ENCODE assay signal across 17 mouse cellular contexts in genomic region chr13:3769531-3769930, GRCm38 (mm10). TPM values are rescaled to one million over a fixed set of nuclear protein-coding genes. Genes with fewer than 3 reads are reported as not detected.
DNase-seq lines count a peak whose midpoint lies in the region; ATAC-seq and TF ChIP-seq lines count a peak whose summit lies in the region.
"Had no signal": no experiment of that assay in that cellular context is flagged by ENCODE, and none has a peak within 500 bp of the region (broad histone marks: within the 10 kb centered on the region; RNA-seq: fewer than 3 reads in every experiment).

No protein-coding gene starts in this region.

- H3K9me3 ChIP-seq in liver, postnatal 0 days (ENCODE audit: low read length): no peaks in the 10 kb centered on the region
- H3K9me3 ChIP-seq: neural tube, embryonic 13.5 days had no signal

- TF ChIP-seq CTCF in gastrocnemius, adult 2 months (IDR thresholded peaks at IDR 0.05): no peak
- TF ChIP-seq CTCF in liver, adult 2 months (IDR thresholded peaks at IDR 0.05; ENCODE audit: low read depth, low read length): no peak
- no peak for TF ChIP-seq CTCF in liver, postnatal 0 days (IDR thresholded peaks at IDR 0.05; ENCODE audit: low read depth)

- H3K9ac ChIP-seq in liver, adult 2 months (ENCODE audit: low read depth, low read length): no peak overlapping the region
- H3K9ac ChIP-seq in liver, postnatal 0 days (replicated peaks): no peak overlapping the region
- H3K9ac ChIP-seq: forebrain, postnatal 0 days; neural tube, embryonic 13.5 days had no signal

- WGBS in liver, adult 2 months: 74% methylated on average over 3 of the region's 3 CpGs
- 60% methylated on average over 3 of the region's 3 CpGs for WGBS in liver, postnatal 0 days (ENCODE audit: insufficient replicate concordance)

- no peak overlapping the region for H3K4me2 ChIP-seq in liver, postnatal 0 days (ENCODE audit: low read depth, low read length)
- H3K4me2 ChIP-seq: neural tube, embryonic 13.5 days had no signal

- intact Hi-C loops in gastrocnemius, adult 2 months (cut with DNase I): no loop called here
- intact Hi-C loops in gastrocnemius, postnatal 36 days (cut with DNase I): no loop called here

- no peak for TF ChIP-seq POLR2A in liver, adult 2 months (IDR thresholded peaks at IDR 0.05; ENCODE audit: extremely low read depth, insufficient read depth, low read length)

- no peak overlapping the region for H3K4me3 ChIP-seq in gastrocnemius, adult 2 months
- H3K4me3 ChIP-seq in liver, adult 2 months (ENCODE audit: insufficient read depth, low read depth, low read length): no peak overlapping the region
- H3K4me3 ChIP-seq in liver, postnatal 0 days (ENCODE audit: low read depth, low read length): no peak overlapping the region
- H3K4me3 ChIP-seq: neural tube, embryonic 13.5 days had no signal

- TF ChIP-seq EP300 in liver, postnatal 0 days (IDR thresholded peaks at IDR 0.05; ENCODE audit: low read depth): no peak

- H3K27ac ChIP-seq in gastrocnemius, adult 2 months: peak overlapping the region; percentile 31; the same call in 1 of the 2 replicates
- H3K27ac ChIP-seq in liver, adult 2 months (replicated peaks; ENCODE audit: insufficient read depth, low read depth, low read length): peak overlapping the region; percentile 46
- no peak overlapping the region for H3K27ac ChIP-seq in liver, postnatal 0 days (ENCODE audit: low read depth)
- H3K27ac ChIP-seq: macrophage; neural tube, embryonic 13.5 days had no signal

- DNase-seq in gastrocnemius, adult 2 months: no peak
- DNase-seq in gastrocnemius, postnatal 36 days: no peak
- DNase-seq in liver, adult 2 months (ENCODE audit: extremely low read depth, low read depth, low spot score): peak; percentile 16
- DNase-seq in liver, postnatal 0 days: no peak
- DNase-seq in ovary, postnatal 36 days (ENCODE audit: low spot score): no peak
- no peak for DNase-seq in yolk sac, embryonic 10.5 days (ENCODE audit: low spot score)
- DNase-seq: cerebellum, adult 9-11 months had no signal

- H3K4me1 ChIP-seq in liver, adult 2 months (ENCODE audit: control insufficient read depth, insufficient read depth, low read length): peaks cover 33% of the 10 kb centered on the region
- peaks cover 8% of the 10 kb centered on the region; the same call in 1 of the 2 replicates for H3K4me1 ChIP-seq in liver, postnatal 0 days (ENCODE audit: insufficient read depth)

- H3K27me3 ChIP-seq in liver, adult 2 months (ENCODE audit: control insufficient read depth, insufficient read depth, low read length): no peaks in the 10 kb centered on the region
- H3K27me3 ChIP-seq in liver, postnatal 0 days (ENCODE audit: insufficient read depth, low read length): no peaks in the 10 kb centered on the region
- H3K27me3 ChIP-seq: neural tube, embryonic 13.5 days had no signal

- ATAC-seq in liver, postnatal 0 days: no peak
- ATAC-seq in granulocyte monocyte progenitor cell, adult 5-6 weeks (replicated peaks; ENCODE audit: poor library complexity, severe bottlenecking): peak; percentile 67
- ATAC-seq in megakaryocyte-erythroid progenitor cell, adult 5-6 weeks (replicated peaks; ENCODE audit: low FRiP score, low TSS enrichment, poor library complexity, severe bottlenecking): peak; percentile 47; the same call in 1 of the 2 replicates

- no peaks in the 10 kb centered on the region for H3K36me3 ChIP-seq in liver, adult 2 months (ENCODE audit: control insufficient read depth, insufficient read depth, low read length)
- H3K36me3 ChIP-seq in liver, postnatal 0 days (replicated peaks; ENCODE audit: insufficient read depth, low read length): no peaks in the 10 kb centered on the region
- H3K36me3 ChIP-seq: neural tube, embryonic 13.5 days had no signal

- H3K79me2 ChIP-seq in liver, adult 2 months (ENCODE audit: control insufficient read depth, insufficient read depth, low read length): no peaks in the 10 kb centered on the region

RNA-seq across cellular contexts. Expression of gene Calml3, which starts 34.6 kb away (rescaled TPM):
- total RNA-seq in gastrocnemius, adult 2 months (2021): not detected
- total RNA-seq in gastrocnemius, postnatal 36 days (2021): not detected
- total RNA-seq in liver, adult 2 months (2014; rRNA removed): not detected in 2 replicates
- polyA plus RNA-seq in liver, adult 2 months (2012; rRNA removed): not detected in 2 replicates
- polyA plus RNA-seq in liver, postnatal 0 days (2015; fragmentation: Nextera tagmentation; extraction: Ambion mirVana): not detected in 2 replicates
- total RNA-seq in granulocyte monocyte progenitor cell, adult 5-6 weeks (2014; fragmentation: Nextera tagmentation): not detected in 2 replicates
- not detected in 2 replicates for total RNA-seq in granulocyte monocyte progenitor cell, adult 5-6 weeks (2017)
- total RNA-seq in megakaryocyte-erythroid progenitor cell, adult 5-6 weeks (2014; fragmentation: Nextera tagmentation): not detected in 2 replicates
- not detected in 2 replicates for total RNA-seq in megakaryocyte-erythroid progenitor cell, adult 5-6 weeks (2017)
- total RNA-seq: forebrain, postnatal 0 days; gastrocnemius, postnatal 10 days; left cerebral cortex, postnatal 25 days had no signal
- polyA plus RNA-seq: forebrain, postnatal 0 days; heart, embryonic 14.5 days; hindbrain, embryonic 16.5 days; macrophage; midbrain, postnatal 0 days; neural tube, embryonic 13.5 days had no signal
